ENCODE assay signal across 34 mouse cellular contexts in genomic region chr7:30222205-30222604, GRCm38 (mm10). TPM values are rescaled to one million over a fixed set of nuclear protein-coding genes. Genes with fewer than 3 reads are reported as not detected.
DNase-seq lines count a peak whose midpoint lies in the region; ATAC-seq lines count a peak whose summit lies in the region.
"Had no signal": no experiment of that assay in that cellular context is flagged by ENCODE, and none has a peak within 500 bp of the region (broad histone marks: within the 10 kb centered on the region; RNA-seq: fewer than 3 reads in every experiment).

No protein-coding gene starts in this region.

- peak; percentile 61; the same call in 1 of the 2 replicates for ATAC-seq in erythroblast, adult 5-6 weeks (replicated peaks; ENCODE audit: low FRiP score, poor library complexity, severe bottlenecking)
- peak; percentile 73; the same call in 1 of the 2 replicates for ATAC-seq in liver, embryonic 12.5 days
- ATAC-seq in liver, embryonic 15.5 days (ENCODE audit: insufficient read depth): peak; percentile 52
- ATAC-seq: forebrain, embryonic 15.5 days; Patski had no signal

- no peak overlapping the region for H3K27ac ChIP-seq in liver, embryonic 12.5 days
- H3K27ac ChIP-seq in liver, embryonic 15.5 days (replicated peaks): no peak overlapping the region
- H3K27ac ChIP-seq: forebrain, embryonic 12.5 days; forebrain, embryonic 15.5 days; hindbrain, embryonic 12.5 days; hindbrain, embryonic 15.5 days had no signal

- H3K9me3 ChIP-seq in liver, embryonic 12.5 days (replicated peaks): 0 out of 2 replicates have a peak, but pooled peaks cover 3% of the 10 kb centered on the region
- H3K9me3 ChIP-seq in liver, embryonic 15.5 days (replicated peaks): no peaks in the 10 kb centered on the region
- H3K9me3 ChIP-seq: forebrain, embryonic 12.5 days; forebrain, embryonic 15.5 days; G1E; hindbrain, embryonic 12.5 days; hindbrain, embryonic 15.5 days had no signal

- H3K4me1 ChIP-seq in liver, embryonic 12.5 days: peaks cover 26% of the 10 kb centered on the region
- H3K4me1 ChIP-seq in liver, embryonic 15.5 days (replicated peaks): peaks cover 21% of the 10 kb centered on the region

- H3K36me3 ChIP-seq in liver, embryonic 12.5 days: peaks cover 44% of the 10 kb centered on the region
- peaks cover 33% of the 10 kb centered on the region for H3K36me3 ChIP-seq in liver, embryonic 15.5 days (replicated peaks)

- H3K4me3 ChIP-seq in liver, embryonic 12.5 days: no peak overlapping the region
- no peak overlapping the region for H3K4me3 ChIP-seq in liver, embryonic 15.5 days (replicated peaks)
- H3K4me3 ChIP-seq: forebrain, embryonic 12.5 days; forebrain, embryonic 15.5 days; hindbrain, embryonic 12.5 days; hindbrain, embryonic 15.5 days had no signal

- no peaks in the 10 kb centered on the region for H3K27me3 ChIP-seq in liver, embryonic 12.5 days (replicated peaks)
- H3K27me3 ChIP-seq in liver, embryonic 15.5 days: no peaks in the 10 kb centered on the region
- H3K27me3 ChIP-seq: CH12.LX; forebrain, embryonic 12.5 days; forebrain, embryonic 15.5 days; hindbrain, embryonic 12.5 days; hindbrain, embryonic 15.5 days; Patski had no signal

- WGBS in liver, embryonic 12.5 days (ENCODE audit: insufficient replicate concordance): 65% methylated on average over 5 of the region's 5 CpGs
- 58% methylated on average over 5 of the region's 5 CpGs for WGBS in liver, embryonic 15.5 days (ENCODE audit: insufficient replicate concordance)

- peak; percentile 30 for DNase-seq in c-Kit-positive CD71-positive TER-119-negative erythroid progenitor cells, embryonic 14.5 days (ENCODE audit: low read depth)
- no peak for DNase-seq in heart, adult 18-20 months
- no peak for DNase-seq in spleen, adult 12 weeks (ENCODE audit: low spot score)
- DNase-seq in kidney, postnatal 25 days: no peak
- no peak for DNase-seq in testis, postnatal 10 days (ENCODE audit: low spot score)
- DNase-seq: adrenal gland, postnatal 36 days; B cell, adult 2 months; cerebellum, adult 11-12 months; cerebellum, adult 8-10 months; cerebellum, postnatal 10 days; cerebellum, postnatal 36 days; gastrocnemius, postnatal 25 days had no signal

- peak overlapping the region; percentile 17 for H3K4me2 ChIP-seq in liver, embryonic 12.5 days
- peak overlapping the region; percentile 9 for H3K4me2 ChIP-seq in liver, embryonic 15.5 days
- H3K4me2 ChIP-seq: forebrain, embryonic 12.5 days; forebrain, embryonic 15.5 days; heart, embryonic 11.5 days; hindbrain, embryonic 12.5 days; hindbrain, embryonic 15.5 days had no signal

- H3K9ac ChIP-seq in liver, embryonic 12.5 days: no peak overlapping the region
- H3K9ac ChIP-seq in liver, embryonic 15.5 days: no peak overlapping the region
- H3K9ac ChIP-seq: forebrain, embryonic 12.5 days; forebrain, embryonic 15.5 days; hindbrain, embryonic 12.5 days; hindbrain, embryonic 15.5 days had no signal

RNA-seq across cellular contexts. Expression of gene Polr2i, which starts 9.5 kb away (rescaled TPM):
- total RNA-seq in erythroblast, adult 5-6 weeks (2015; ENCODE audit: low replicate concordance): 9.8 and 22.1 TPM in 2 replicates
- 11.0 and 12.6 TPM in 2 replicates for total RNA-seq in erythroblast, adult 5-6 weeks (2017; ENCODE audit: low replicate concordance)
- 73.4 and 79.5 TPM in 2 replicates for polyA plus RNA-seq in liver, embryonic 12.5 days (2016; fragmentation: Nextera tagmentation; extraction: Ambion mirVana)
- 43.3 and 44.4 TPM in 2 replicates for polyA plus RNA-seq in liver, embryonic 15.5 days (2015; fragmentation: Nextera tagmentation; extraction: Ambion mirVana)
- total RNA-seq in heart, adult 18-20 months (2021): 10 to 100 TPM; 51.1 to 53.7 TPM

RNA-seq across cellular contexts. Expression of gene Tbcb, which starts 9.9 kb away (rescaled TPM):
- 36.4 and 38.6 TPM in 2 replicates for total RNA-seq in erythroblast, adult 5-6 weeks (2015; ENCODE audit: low replicate concordance)
- total RNA-seq in erythroblast, adult 5-6 weeks (2017; ENCODE audit: low replicate concordance): 6.3 and 11.7 TPM in 2 replicates
- 75.0 and 77.3 TPM in 2 replicates for polyA plus RNA-seq in liver, embryonic 12.5 days (2016; fragmentation: Nextera tagmentation; extraction: Ambion mirVana)
- 42.0 and 44.0 TPM in 2 replicates for polyA plus RNA-seq in liver, embryonic 15.5 days (2015; fragmentation: Nextera tagmentation; extraction: Ambion mirVana)
- total RNA-seq in heart, adult 18-20 months (2021): 10 to 100 TPM; 57.8 to 68.2 TPM

RNA-seq across cellular contexts. Expression of gene Ovol3, which starts 13.3 kb away (rescaled TPM):
- total RNA-seq in erythroblast, adult 5-6 weeks (2015; ENCODE audit: low replicate concordance): not detected in 2 replicates
- total RNA-seq in erythroblast, adult 5-6 weeks (2017; ENCODE audit: low replicate concordance): not detected in 2 replicates
- not detected in 2 replicates for polyA plus RNA-seq in liver, embryonic 12.5 days (2016; fragmentation: Nextera tagmentation; extraction: Ambion mirVana)
- not detected in 2 replicates for polyA plus RNA-seq in liver, embryonic 15.5 days (2015; fragmentation: Nextera tagmentation; extraction: Ambion mirVana)
- not detected for total RNA-seq in heart, adult 18-20 months (2021)
- total RNA-seq: adrenal gland, adult 18-20 months; adrenal gland, postnatal 10 days; adrenal gland, postnatal 36 days; G1E; gastrocnemius, adult 8-10 months; gastrocnemius, postnatal 25 days; granulocyte monocyte progenitor cell, adult 5-6 weeks; heart, adult 8-10 months; heart, postnatal 25 days; hematopoietic stem cell, adult 5-6 weeks had no signal
- polyA plus RNA-seq: cortical plate, adult 2 months; embryonic facial prominence, embryonic 11.5 days; forebrain, embryonic 12.5 days; forebrain, embryonic 15.5 days; G1E; heart, embryonic 11.5 days; heart, embryonic 14.5 days; heart, postnatal 0 days; hindbrain, embryonic 12.5 days; hindbrain, embryonic 15.5 days; Patski had no signal

RNA-seq across cellular contexts. Expression of gene Capns1, which starts 23.6 kb away (rescaled TPM):
- 121 and 178 TPM in 2 replicates for total RNA-seq in erythroblast, adult 5-6 weeks (2015; ENCODE audit: low replicate concordance)
- total RNA-seq in erythroblast, adult 5-6 weeks (2017; ENCODE audit: low replicate concordance): 60.6 and 91.3 TPM in 2 replicates
- polyA plus RNA-seq in liver, embryonic 12.5 days (2016; fragmentation: Nextera tagmentation; extraction: Ambion mirVana): 42.6 and 49.2 TPM in 2 replicates
- polyA plus RNA-seq in liver, embryonic 15.5 days (2015; fragmentation: Nextera tagmentation; extraction: Ambion mirVana): 36.2 and 40.8 TPM in 2 replicates
- 100 to 1,000 TPM; 277 to 293 TPM for total RNA-seq in heart, adult 18-20 months (2021)

RNA-seq across cellular contexts. Expression of gene Cox7a1, which starts 38.3 kb away (rescaled TPM):
- not detected in 2 replicates for total RNA-seq in erythroblast, adult 5-6 weeks (2015; ENCODE audit: low replicate concordance)
- total RNA-seq in erythroblast, adult 5-6 weeks (2017; ENCODE audit: low replicate concordance): not detected in 2 replicates
- polyA plus RNA-seq in liver, embryonic 12.5 days (2016; fragmentation: Nextera tagmentation; extraction: Ambion mirVana): 4.4 and 6.2 TPM in 2 replicates
- 5.6 and 7.7 TPM in 2 replicates for polyA plus RNA-seq in liver, embryonic 15.5 days (2015; fragmentation: Nextera tagmentation; extraction: Ambion mirVana)
- total RNA-seq in heart, adult 18-20 months (2021): 1,000 to 10,000 TPM; 2,821 to 3,018 TPM
- total RNA-seq: granulocyte monocyte progenitor cell, adult 5-6 weeks; hematopoietic stem cell, adult 5-6 weeks had no signal
